Mouse (Mus musculus) spleen, adult 2 months (tissue): ENCODE results near the gene Tns1.

Experiments
- CTCF ChIP-seq: fragments of 200-500 bp; IDR thresholded peaks from 2 replicates; pipeline ENCODE4 v1.5.1; 2011; ENCODE audit warnings: mild to moderate bottlenecking, inconsistent platforms; ENCODE audit not compliant: insufficient read depth, insufficient read length, insufficient replicate concordance; ENCODE audit errors: extremely low read depth
- POLR2A ChIP-seq: fragments of 200-500 bp; IDR thresholded peaks from 2 replicates; pipeline ENCODE4 v1.6.1; 2011; ENCODE audit warnings: low read depth, low read length, inconsistent platforms

GRCm38 (mm10) chr1:73927819-73928218 lies 196.4 kb downstream of the Tns1 start:
- TF ChIP-seq CTCF (no peak), POLR2A (no peak)
